Mouse (Mus musculus): ENCODE measurements around the gene Col4a3bp. TPM values are rescaled to one million over a fixed set of nuclear protein-coding genes. Genes with fewer than 3 reads are reported as not detected.
"Not testable (repeated sequence)": the region's sequence is repeated elsewhere in the genome, so short reads cannot be mapped to it uniquely, and the experiment has no call there.

The Col4a3bp gene
- polyA plus RNA-seq, 1 experiment from 2014 or later: 5.8 TPM

- no peaks in the 10 kb centered on the region for H3K9me3 ChIP-seq
- DNase-seq (ENCODE audit: extremely low spot score, low spot score): no peak
- peaks cover 26% of the 10 kb centered on the region for H3K36me3 ChIP-seq (replicated peaks)
- no peaks in the 10 kb centered on the region for H3K4me1 ChIP-seq
- WGBS: 93% methylated on average over 9 of the region's 9 CpGs
- no peak overlapping the region for H3K27ac ChIP-seq
- H3K4me3 ChIP-seq: no peak overlapping the region
- no peaks in the 10 kb centered on the region for H3K27me3 ChIP-seq (ENCODE audit: poor library complexity, severe bottlenecking)
Observed at GRCm38 (mm10) chr13:96599182-96599581, 56.8 kb downstream of the Col4a3bp start.

DNA sequence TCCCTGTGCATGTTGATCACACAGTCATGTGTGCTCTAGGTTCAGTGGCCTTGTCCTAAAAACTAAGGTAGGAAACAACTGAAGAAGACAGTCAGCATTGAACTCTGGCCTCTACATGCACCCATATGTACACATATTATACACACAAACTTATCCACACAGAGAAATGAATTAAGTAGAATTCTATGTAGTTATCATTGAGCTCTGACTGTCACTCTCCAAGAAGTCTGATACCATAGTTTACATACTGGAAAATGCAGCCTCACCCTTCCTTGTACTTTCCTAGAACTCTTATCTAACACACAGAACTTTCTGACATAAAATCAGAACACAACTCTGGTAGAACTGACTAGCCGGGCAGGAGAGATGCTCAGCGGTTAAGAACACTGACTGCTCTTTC is 61.8 kb downstream of the Col4a3bp start:
- no peaks in the 10 kb centered on the region for H3K27me3 ChIP-seq (ENCODE audit: poor library complexity, severe bottlenecking)
- 93% methylated on average over 2 of the region's 2 CpGs for WGBS
- no peaks in the 10 kb centered on the region for H3K4me1 ChIP-seq
- H3K27ac ChIP-seq: no peak overlapping the region
- H3K4me3 ChIP-seq: no peak overlapping the region
- no peaks in the 10 kb centered on the region for H3K9me3 ChIP-seq
- peaks cover 49% of the 10 kb centered on the region for H3K36me3 ChIP-seq (replicated peaks)
- DNase-seq (ENCODE audit: extremely low spot score, low spot score): no peak

DNA sequence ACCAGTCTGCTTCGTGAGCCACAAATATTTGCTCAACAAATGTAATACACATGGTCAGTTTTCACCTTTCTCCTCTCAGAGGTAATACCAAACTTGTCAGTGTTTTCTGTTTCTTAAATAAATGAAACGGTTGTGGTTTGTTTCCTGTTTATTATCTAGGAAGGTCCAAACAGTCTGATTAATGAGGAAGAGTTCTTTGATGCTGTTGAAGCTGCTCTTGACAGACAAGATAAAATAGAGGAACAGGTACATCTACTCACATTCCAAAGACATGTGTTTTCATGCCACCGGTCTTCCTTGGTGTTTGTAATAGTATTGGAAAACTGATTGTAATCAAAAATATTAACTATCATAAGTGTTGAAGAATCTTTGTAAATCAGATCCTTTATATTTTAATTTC is 72.2 kb downstream of the Col4a3bp start:
- H3K4me3 ChIP-seq: no peak overlapping the region
- H3K9me3 ChIP-seq: no peaks in the 10 kb centered on the region
- H3K27me3 ChIP-seq (ENCODE audit: poor library complexity, severe bottlenecking): no peaks in the 10 kb centered on the region
- DNase-seq (ENCODE audit: extremely low spot score, low spot score): no peak
- WGBS: 91% methylated on average over 3 of the region's 3 CpGs
- no peak overlapping the region for H3K27ac ChIP-seq
- no peaks in the 10 kb centered on the region for H3K4me1 ChIP-seq
- H3K36me3 ChIP-seq (replicated peaks): peaks cover 12% of the 10 kb centered on the region; the same call in 1 of the 2 replicates

GRCm38 (mm10) chr13:96620891-96621290 is 78.5 kb downstream of the Col4a3bp start:
- 84% methylated on average over 1 of the region's 1 CpGs for WGBS
- no peak overlapping the region for H3K27ac ChIP-seq
- DNase-seq (ENCODE audit: extremely low spot score, low spot score): no peak
- H3K36me3 ChIP-seq (replicated peaks): peaks cover 9% of the 10 kb centered on the region; the same call in 1 of the 2 replicates
- no peaks in the 10 kb centered on the region for H3K9me3 ChIP-seq
- H3K27me3 ChIP-seq (ENCODE audit: poor library complexity, severe bottlenecking): no peaks in the 10 kb centered on the region
- no peak overlapping the region for H3K4me3 ChIP-seq
- no peaks in the 10 kb centered on the region for H3K4me1 ChIP-seq

GRCm38 (mm10) chr13:96630396-96630795 is 88.0 kb downstream of the Col4a3bp start:
- 93% methylated on average over 4 of the region's 4 CpGs for WGBS
- no peaks in the 10 kb centered on the region for H3K9me3 ChIP-seq
- no peak overlapping the region for H3K4me3 ChIP-seq
- peaks cover 50% of the 10 kb centered on the region for H3K36me3 ChIP-seq (replicated peaks)
- no peak overlapping the region for H3K27ac ChIP-seq
- H3K4me1 ChIP-seq: no peaks in the 10 kb centered on the region
- no peak for DNase-seq (ENCODE audit: extremely low spot score, low spot score)
- no peaks in the 10 kb centered on the region for H3K27me3 ChIP-seq (ENCODE audit: poor library complexity, severe bottlenecking)

DNA sequence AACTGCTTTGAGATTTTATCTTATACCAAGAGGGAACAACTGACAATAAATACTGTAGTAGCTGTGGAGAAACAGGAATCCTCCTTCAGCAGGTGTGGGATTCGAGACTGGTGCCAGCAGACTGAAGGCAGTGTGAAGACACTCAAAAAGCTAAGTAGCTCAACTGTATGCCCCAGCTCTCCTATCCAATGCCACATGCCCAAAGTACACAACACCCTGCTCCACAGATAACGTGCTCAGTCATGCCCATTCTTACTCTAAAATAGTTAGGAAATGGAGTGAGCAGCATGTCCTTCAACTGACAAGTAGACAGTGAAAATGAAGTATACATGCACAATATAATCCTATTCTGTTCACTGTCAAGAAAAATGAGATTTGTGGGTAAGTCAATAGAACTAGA is 101.8 kb downstream of the Col4a3bp start:
- Histone ChIP-seq H3K27me3 (ENCODE audit: poor library complexity, severe bottlenecking) (no peaks in the 10 kb centered on the region), H3K4me3 (no peak overlapping the region), H3K36me3 (replicated peaks) (peaks cover 22% of the 10 kb centered on the region), H3K27ac (no peak overlapping the region), H3K4me1 (peaks cover 3% of the 10 kb centered on the region; the same call in 1 of the 2 replicates), H3K9me3 (no peaks in the 10 kb centered on the region)
- 86% methylated on average over 2 of the region's 2 CpGs for WGBS
- no peak for DNase-seq (ENCODE audit: extremely low spot score, low spot score)

DNA sequence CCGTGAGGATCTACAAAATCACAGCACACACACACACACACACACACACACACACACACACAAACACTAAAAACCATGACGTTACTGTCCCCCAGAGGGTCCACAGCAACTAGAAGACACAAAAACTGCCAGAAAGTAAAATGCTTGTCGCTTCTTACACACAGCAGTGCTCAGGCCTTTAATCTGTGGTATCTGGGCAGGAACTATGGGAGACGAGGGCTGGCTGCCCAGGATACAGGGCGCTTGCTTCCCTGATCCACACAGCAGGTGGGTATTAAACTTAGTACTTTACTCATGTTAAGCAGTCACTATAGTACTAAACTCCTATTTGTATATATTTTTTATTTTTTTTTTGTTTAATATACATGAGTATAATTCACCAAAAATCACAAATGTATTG is 103.4 kb downstream of the Col4a3bp start:
- 69% methylated on average over 5 of the region's 5 CpGs for WGBS
- no peak for DNase-seq (ENCODE audit: extremely low spot score, low spot score)
- Histone ChIP-seq H3K9me3 (no peaks in the 10 kb centered on the region), H3K27me3 (ENCODE audit: poor library complexity, severe bottlenecking) (no peaks in the 10 kb centered on the region), H3K4me3 (no peak overlapping the region), H3K36me3 (replicated peaks) (peaks cover 38% of the 10 kb centered on the region), H3K27ac (no peak overlapping the region), H3K4me1 (peaks cover 3% of the 10 kb centered on the region; the same call in 1 of the 2 replicates)

GRCm38 (mm10) chr13:96653041-96653440 is 110.6 kb downstream of the Col4a3bp start:
- Histone ChIP-seq H3K27ac (no peak overlapping the region), H3K4me3 (no peak overlapping the region), H3K4me1 (no peaks in the 10 kb centered on the region), H3K36me3 (replicated peaks) (peaks cover 100% of the 10 kb centered on the region), H3K27me3 (ENCODE audit: poor library complexity, severe bottlenecking) (no peaks in the 10 kb centered on the region), H3K9me3 (no peaks in the 10 kb centered on the region)
- 91% methylated on average over 9 of the region's 9 CpGs for WGBS
- DNase-seq (ENCODE audit: extremely low spot score, low spot score): no peak

DNA sequence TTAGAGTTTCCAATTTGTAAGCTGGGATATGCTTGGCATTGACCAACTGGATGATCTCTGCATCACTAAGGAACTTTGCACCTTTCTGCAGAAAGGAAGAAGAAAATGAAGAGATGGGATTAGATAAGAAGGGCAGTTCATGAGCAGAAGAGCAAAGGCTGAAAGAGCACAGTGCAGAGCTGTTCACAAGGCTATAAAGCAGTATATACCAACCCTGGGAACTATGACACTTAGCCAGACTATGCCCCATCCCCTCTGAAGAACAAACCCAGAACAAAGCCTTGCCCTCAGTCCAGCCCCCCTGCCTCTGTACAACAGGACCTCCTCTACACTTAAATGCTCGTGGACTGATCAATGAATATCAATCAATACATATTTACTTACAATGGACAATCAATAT is 114.3 kb downstream of the Col4a3bp start:
- H3K4me1 ChIP-seq: no peaks in the 10 kb centered on the region
- peaks cover 100% of the 10 kb centered on the region for H3K36me3 ChIP-seq (replicated peaks)
- 88% methylated on average over 1 of the region's 1 CpGs for WGBS
- no peaks in the 10 kb centered on the region for H3K27me3 ChIP-seq (ENCODE audit: poor library complexity, severe bottlenecking)
- no peak for DNase-seq (ENCODE audit: extremely low spot score, low spot score)
- no peak overlapping the region for H3K4me3 ChIP-seq
- H3K9me3 ChIP-seq: no peaks in the 10 kb centered on the region
- no peak overlapping the region for H3K27ac ChIP-seq

- 95% methylated on average over 7 of the region's 7 CpGs for WGBS
- peaks cover 100% of the 10 kb centered on the region for H3K36me3 ChIP-seq (replicated peaks)
- H3K4me3 ChIP-seq: no peak overlapping the region
- H3K27me3 ChIP-seq (ENCODE audit: poor library complexity, severe bottlenecking): no peaks in the 10 kb centered on the region
- no peaks in the 10 kb centered on the region for H3K4me1 ChIP-seq
- no peak overlapping the region for H3K27ac ChIP-seq
- H3K9me3 ChIP-seq: no peaks in the 10 kb centered on the region
- DNase-seq (ENCODE audit: extremely low spot score, low spot score): no peak
Observed at GRCm38 (mm10) chr13:96658936-96659335, 116.5 kb downstream of the Col4a3bp start.

DNA sequence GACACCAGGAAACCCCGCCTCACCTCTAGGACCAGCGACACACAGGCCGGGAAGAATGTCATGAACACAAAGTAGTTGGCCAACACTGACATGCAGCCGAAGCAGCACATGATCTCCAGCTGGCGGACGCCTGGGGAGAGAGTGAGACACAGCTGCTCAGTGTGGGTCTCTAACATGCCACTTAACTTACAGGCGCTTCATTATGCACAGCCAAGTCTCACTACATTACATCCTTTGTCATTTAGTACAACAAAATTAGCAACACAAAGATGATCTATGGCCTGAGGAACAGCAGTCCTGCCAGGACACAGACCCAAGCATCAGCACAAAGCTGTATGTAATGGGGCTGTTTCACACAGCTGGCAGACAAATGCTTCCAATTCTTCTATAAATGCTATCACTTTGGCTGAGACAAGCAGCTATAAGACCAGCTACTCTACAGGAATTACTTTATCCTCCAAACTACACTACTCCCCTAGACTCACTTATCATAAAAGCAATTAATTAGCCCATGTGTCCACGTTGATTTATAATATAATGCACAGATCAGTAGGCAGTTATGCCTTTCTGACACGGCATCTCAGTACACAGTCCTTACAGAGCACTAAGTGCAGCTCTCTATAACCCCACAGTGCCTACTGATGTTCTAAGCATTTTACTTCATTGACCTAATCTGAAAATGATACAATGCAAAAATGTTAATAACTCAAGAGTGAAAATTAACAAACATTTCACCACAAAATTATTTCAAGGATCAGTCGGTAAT is 117.9 kb downstream of the Col4a3bp start:
- whole genome bisulfite sequencing: 87% methylated on average over 10 of the region's 10 CpGs
- Histone ChIP-seq H3K36me3 (replicated peaks) (peaks cover 100% of the 10 kb centered on the region), H3K4me1 (no peaks in the 10 kb centered on the region), H3K27me3 (ENCODE audit: poor library complexity, severe bottlenecking) (no peaks in the 10 kb centered on the region), H3K27ac (no peak overlapping the region), H3K9me3 (no peaks in the 10 kb centered on the region), H3K4me3 (no peak overlapping the region)
- peak; percentile 14 for DNase-seq (ENCODE audit: extremely low spot score, low spot score)

GRCm38 (mm10) chr13:96663120-96663519 is 120.7 kb downstream of the Col4a3bp start:
- not testable (repeated sequence) for H3K9me3 ChIP-seq; H3K27me3 ChIP-seq (ENCODE audit: poor library complexity, severe bottlenecking); H3K4me3 ChIP-seq; DNase-seq (ENCODE audit: extremely low spot score, low spot score); H3K27ac ChIP-seq
- H3K36me3 ChIP-seq (replicated peaks): peaks cover 97% of the 10 kb centered on the region
- WGBS: 98% methylated on average over 4 of the region's 4 CpGs
- H3K4me1 ChIP-seq: peaks cover 17% of the 10 kb centered on the region

- no peak for DNase-seq (ENCODE audit: extremely low spot score, low spot score)
Observed at GRCm38 (mm10) chr13:96664419-96664974, 122.1 kb downstream of the Col4a3bp start.

More at GRCm38 (mm10) chr13:96664419-96664974, 122.1 kb downstream of the Col4a3bp start:
- WGBS: 93% methylated on average over 7 of the region's 7 CpGs
- H3K9me3 ChIP-seq: no peaks in the 10 kb centered on the region
- H3K4me1 ChIP-seq: peaks cover 31% of the 10 kb centered on the region
- H3K27ac ChIP-seq: no peak overlapping the region
- peaks cover 85% of the 10 kb centered on the region for H3K36me3 ChIP-seq (replicated peaks)
- H3K4me3 ChIP-seq: no peak overlapping the region
- no peaks in the 10 kb centered on the region for H3K27me3 ChIP-seq (ENCODE audit: poor library complexity, severe bottlenecking)

Measured in forebrain, embryonic 10.5 days (tissue).